Mouse (Mus musculus) brain, adult 2 months (tissue): ENCODE results near the gene Senp1.

Experiments
- DNase-seq: peaks from one replicate; pipeline ENCODE4 v3.0.0; 2011; ENCODE audit warnings: low read depth, low spot score

Gene Senp1

GRCm38 (mm10) chr15:98048918-98049700 is 44.4 kb downstream of the Senp1 start:
- no peak for DNase-seq

DNA sequence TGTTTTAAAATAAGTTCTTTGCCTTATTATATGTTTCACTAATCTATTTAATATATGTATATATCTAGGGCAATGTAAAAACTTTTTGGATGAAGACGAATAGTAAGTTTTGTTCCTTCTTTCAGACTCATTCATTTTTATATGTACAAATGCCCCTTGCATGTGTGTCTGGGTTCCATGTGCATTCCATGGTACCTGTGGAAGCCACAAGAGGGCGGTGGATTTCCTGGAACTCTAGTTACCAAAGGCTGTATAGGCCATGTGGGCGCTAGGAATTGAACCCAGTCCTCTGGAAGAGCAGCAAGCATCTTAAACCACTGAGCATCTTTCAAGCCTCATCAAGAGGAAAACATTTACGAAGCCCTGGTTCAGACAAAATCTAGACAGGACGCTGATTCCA is 49.2 kb downstream of the Senp1 start:
- no peak for DNase-seq

- DNase-seq = peak; percentile 63
These were observed 49.6 kb downstream of the Senp1 start for GRCm38 (mm10) chr15:98043967-98044366.

GRCm38 (mm10) chr15:98042508-98042907 is 51.0 kb downstream of the Senp1 start:
- DNase-seq = no peak

GRCm38 (mm10) chr15:98039682-98040081 is 53.9 kb downstream of the Senp1 start:
- no peak for DNase-seq

DNA sequence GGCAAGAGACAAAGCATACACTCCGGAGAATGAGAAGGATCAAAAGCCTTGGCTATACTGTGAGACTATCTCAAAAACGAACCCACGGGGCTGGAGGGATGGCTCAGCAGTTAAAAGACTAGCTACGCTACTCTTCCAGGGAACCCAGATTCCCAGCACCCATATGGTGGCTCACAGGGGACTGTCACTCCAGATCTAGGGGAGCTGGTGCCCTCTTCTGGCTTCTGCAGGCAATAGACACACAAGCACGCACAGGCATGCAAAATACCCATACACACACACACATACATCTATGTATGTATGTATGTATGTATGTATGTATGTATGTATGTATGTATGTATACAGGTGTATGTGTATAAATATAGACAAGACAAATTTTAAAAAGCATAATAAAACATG is 57.0 kb downstream of the Senp1 start:
- DNase-seq = no peak

- DNase-seq = no peak
These were observed 58.3 kb downstream of the Senp1 start for GRCm38 (mm10) chr15:98035076-98035755.

DNA sequence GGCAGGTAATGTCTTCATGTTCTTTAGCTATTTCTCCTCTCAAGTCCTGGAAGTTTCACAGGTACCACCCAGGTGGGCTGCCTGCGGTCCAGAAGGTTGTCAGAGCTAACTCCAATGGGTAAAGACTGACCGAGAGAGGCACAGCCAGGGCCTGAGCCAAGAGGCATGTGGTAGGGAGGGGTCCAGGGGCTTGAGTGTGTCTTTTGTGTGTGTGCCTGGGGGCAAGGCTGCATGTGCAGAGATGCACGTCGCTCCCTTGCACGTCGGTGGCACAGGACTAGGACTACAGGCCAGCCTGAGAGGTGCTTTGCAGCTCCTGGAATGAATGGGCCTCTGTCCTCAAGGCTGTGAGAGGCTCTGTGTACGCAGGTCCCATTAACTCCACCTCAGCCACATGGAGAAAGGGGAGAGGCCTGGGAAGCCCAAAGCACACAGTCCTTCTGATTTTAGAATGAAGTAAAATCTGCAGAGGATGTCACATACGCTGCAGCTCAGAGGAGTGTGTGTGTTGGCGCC is 60.3 kb downstream of the Senp1 start:
- DNase-seq = no peak

DNA sequence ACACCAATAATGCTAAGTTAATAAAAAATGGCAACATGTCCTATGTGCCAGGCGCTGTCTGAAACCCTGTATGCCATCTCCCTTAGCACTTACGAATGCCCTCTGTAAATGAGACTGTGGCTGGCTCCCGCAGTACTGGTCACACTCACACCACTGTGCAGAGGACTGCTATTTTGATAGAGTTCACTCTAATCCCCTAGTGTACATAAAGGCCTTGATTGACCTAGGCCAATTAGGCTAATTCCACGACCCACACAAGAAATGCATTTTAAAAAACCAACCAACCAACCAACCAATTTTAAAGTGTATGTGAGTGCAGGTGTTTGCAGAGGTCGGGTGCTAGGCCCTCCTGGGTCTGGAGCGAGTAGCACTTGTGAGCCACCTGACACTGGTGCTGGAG is 63.7 kb downstream of the Senp1 start:
- DNase-seq = no peak

DNA sequence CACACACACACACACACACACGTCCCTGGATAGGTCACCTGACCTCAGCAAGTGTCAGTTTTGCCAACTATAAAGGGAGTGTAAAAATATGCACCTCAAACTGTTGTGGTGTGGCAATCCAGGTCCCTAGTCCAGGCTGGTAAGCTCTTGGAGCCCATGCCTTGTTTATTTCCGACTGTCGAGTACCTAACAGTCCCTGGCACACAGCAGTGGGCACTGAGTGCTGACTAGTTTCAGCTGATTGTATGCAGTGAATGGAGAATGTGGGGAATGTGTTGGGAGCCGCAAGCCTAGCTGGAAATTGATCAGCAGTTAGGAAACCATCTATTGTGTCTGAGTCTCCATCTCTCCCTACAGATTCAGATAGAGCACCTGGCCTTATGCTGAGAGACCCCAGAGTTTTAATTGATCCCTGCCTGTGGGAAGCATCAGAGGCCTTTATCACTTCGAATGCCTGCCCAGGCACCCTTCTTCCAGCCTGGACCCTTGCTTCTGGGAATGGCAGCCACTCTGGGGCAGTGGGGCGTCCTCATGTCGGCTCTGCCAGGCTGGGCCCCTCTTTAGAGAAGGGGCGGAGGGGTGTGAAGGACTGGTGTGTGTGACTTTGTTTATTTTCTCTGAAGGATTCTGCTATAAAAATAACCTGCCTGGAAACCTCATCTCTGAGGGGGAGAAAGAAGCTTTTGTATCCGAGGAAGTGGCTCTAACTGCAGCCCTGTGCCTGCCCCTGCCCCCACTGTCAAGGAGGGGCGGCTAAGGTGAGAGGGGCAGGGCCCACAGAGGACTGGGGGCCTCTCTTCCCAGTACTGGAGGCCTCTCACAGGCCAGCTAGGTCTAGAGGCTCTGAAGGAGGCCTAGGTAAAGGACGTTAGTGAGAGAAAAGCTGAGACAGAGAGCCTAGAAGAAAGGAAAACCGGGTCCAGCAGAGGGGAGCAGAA is 66.3 kb downstream of the Senp1 start:
- DNase-seq = no peak

DNA sequence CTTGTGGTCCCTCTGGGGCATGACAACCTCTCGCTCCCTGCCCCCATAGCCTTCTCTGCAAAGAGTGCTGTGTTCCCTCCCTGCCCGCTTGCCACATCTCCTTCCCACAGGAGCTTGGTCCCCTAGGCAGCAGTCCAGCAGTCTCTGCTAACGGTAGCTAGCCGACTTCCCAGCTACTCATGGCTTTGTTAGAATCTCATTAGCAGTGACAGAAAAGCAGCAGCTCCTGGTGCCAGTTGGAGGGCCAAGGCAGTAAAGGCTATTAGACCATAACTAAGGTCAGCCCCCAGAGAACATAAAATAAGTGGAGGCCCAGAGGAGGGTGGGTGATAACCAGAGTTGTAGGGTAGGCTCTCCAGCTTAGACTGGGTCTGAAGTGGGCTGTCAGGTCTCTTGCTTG is 67.9 kb downstream of the Senp1 start:
- no peak for DNase-seq

- peak; percentile 34 for DNase-seq
These were observed 70.4 kb downstream of the Senp1 start for GRCm38 (mm10) chr15:98023137-98023536.

GRCm38 (mm10) chr15:98021886-98022285 is 71.7 kb downstream of the Senp1 start:
- DNase-seq = no peak

DNA sequence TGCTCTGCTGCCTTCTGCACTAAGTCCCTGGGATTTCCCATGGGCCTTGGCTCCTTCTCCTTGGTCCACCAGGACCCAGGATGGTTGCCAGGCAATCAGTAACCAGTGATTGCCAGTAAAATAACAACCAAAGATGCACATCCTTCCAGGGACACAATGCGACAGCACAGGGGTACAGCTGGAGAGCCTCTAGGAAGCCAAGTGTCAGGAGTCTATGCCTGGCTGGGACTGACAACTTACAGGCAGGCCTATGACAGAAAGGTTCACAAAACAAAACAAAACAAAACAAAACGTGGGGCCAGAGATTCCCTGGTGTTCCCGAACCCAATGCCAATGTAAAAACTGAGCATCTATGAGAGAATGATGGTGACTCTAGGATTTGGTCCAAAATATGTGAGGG is 74.5 kb downstream of the Senp1 start:
- no peak for DNase-seq

DNA sequence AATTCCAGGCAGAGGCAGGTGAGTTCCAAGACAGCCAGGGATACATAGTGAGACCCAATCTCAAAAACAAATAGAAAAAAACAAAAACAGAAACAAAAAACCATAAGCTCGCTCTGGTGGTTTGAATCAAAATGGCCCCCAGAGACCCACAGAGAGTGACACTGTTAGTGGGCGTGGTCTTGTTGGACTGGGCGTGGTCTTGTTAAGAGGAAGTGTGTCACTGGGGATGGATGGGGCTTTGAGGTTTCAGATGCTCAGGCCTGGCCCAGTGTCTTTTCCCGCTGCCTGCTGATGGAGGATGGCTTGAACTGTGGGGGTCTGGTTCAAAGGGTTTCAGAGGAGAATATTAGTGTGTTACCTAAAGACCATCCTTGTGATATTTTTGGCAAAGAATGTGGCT is 75.6 kb downstream of the Senp1 start:
- DNase-seq = no peak

GRCm38 (mm10) chr15:98012810-98013209 is 80.7 kb downstream of the Senp1 start:
- DNase-seq = no peak

- DNase-seq = no peak
These were observed 88.4 kb downstream of the Senp1 start for GRCm38 (mm10) chr15:98005181-98005580.

DNA sequence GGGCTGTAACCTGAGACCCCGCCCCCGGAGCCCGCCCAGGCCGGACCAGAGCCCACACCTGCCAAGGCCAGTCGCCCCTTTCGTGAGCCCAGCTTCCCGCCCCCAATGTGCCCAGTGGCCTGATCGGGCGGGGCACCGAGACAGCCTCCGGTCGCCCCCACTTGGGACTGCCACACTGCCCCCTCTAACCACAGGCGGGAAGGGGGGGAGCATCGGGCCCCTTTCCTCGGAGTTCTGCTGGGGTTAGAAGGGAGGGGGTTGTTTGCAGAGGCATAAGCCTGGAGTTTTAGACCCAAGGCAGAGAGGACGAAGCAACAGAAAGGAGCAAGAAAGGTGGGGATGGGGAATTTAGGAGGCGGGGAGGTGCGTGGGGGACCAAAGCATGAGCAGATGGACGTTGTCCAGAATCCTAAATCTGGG is 88.8 kb downstream of the Senp1 start:
- DNase-seq = no peak

DNA sequence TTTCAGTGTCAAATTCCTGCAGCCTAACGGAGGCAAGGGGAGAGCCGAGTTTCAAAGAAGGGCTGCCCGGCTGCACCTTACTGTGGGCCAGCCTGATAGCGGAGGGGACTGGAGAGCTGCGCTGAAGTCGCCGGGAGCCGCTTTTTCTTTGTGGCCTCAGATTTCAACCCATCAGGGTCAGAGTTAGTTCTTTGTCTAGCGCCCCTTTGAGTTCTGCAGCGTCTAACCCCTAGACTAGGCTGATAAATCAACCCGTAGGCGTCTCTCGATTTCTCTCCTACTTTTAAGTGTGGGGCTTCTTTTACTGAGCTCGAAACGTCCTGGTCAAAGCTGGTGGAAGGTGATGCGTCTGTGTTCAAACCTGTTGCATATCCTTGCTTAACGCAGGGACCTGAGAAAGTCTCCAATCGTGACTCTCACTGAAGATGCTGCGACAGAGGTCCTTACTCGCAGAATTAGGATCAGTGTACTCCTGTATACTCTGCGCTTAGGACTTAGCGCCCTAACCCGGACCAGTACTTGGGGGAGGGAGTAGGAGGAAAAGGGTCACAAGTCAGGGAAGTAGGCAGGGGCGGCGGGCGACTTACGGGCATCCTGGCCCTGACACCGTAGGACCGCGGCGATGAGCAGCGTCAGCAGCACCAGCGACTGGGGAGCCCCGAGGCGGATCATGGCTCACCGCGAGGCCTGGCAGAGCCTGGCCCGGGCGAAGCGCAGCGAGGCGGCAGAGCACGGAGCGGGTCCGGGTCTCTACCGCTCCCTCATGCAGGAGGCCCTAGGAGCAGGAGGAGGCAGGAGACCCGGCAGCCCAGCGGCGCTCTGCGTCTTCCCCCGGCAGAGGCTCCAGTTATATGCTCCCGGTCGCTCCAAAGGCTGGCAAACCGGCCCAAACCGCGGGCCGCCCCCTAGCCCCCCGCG is 89.5 kb downstream of the Senp1 start, which contains the start of gene Col2a1:
Gene Col2a1, minus strand, starts transcription at position 874 of the 918 bp plus-strand sequence.
- DNase-seq = no peak

- no peak for DNase-seq
These were observed 90.3 kb downstream of the Senp1 start for GRCm38 (mm10) chr15:98002991-98003821.
